Mouse (Mus musculus) stomach, postnatal 0 days (tissue): ENCODE data around the gene Fgfr2. TPM values are rescaled to one million over a fixed set of nuclear protein-coding genes. Genes with fewer than 3 reads are reported as not detected.

Source experiments
- ATAC-seq: fragments of 200-750 bp; cut with Nextera tagmentation; 2 replicates; pipeline ENCODE4 v1.8.0; 2017; ENCODE audit not compliant: low FRiP score, low TSS enrichment
- DNase-seq: peaks from one replicate; pipeline ENCODE4 v3.0.0-alpha.2; 2016; ENCODE audit warnings: low spot score
- H3K27ac ChIP-seq: fragments of 300-500 bp; sonication (generic); replicated peaks from 2 replicates; pipeline ENCODE4 v1.5.1; 2014; ENCODE audit warnings: mild to moderate bottlenecking, control low read depth
- H3K27me3 ChIP-seq: fragments of 300-500 bp; sonication (generic); 2 replicates; pipeline ENCODE4 v1.6.1; 2014; ENCODE audit warnings: low read length; ENCODE audit not compliant: control insufficient read depth, insufficient read depth
- H3K36me3 ChIP-seq: fragments of 300-500 bp; sonication (generic); 2 replicates; pipeline ENCODE4 v1.6.1; 2014; ENCODE audit warnings: low read length, mixed read lengths; ENCODE audit not compliant: control insufficient read depth, insufficient read depth
- H3K4me1 ChIP-seq: fragments of 300-500 bp; sonication (generic); replicated peaks from 2 replicates; pipeline ENCODE4 v1.6.1; 2014; ENCODE audit warnings: antibody characterized with exemption; ENCODE audit not compliant: control insufficient read depth, insufficient read depth
- H3K4me2 ChIP-seq: fragments of 300-500 bp; sonication (generic); replicated peaks from 2 replicates; pipeline ENCODE4 v1.6.1; 2014; ENCODE audit warnings: low read depth, mild to moderate bottlenecking, control low read depth, moderate library complexity
- H3K4me3 ChIP-seq: fragments of 300-500 bp; sonication (generic); 2 replicates; pipeline ENCODE4 v1.5.1; 2014; ENCODE audit warnings: low read depth, low read length, control low read depth
- H3K9ac ChIP-seq: fragments of 300-500 bp; sonication (generic); 2 replicates; pipeline ENCODE4 v1.6.1; 2014; ENCODE audit warnings: mild to moderate bottlenecking, low read length, control low read depth, mixed read lengths
- H3K9me3 ChIP-seq: fragments of 300-500 bp; sonication (generic); 2 replicates; pipeline ENCODE4 v1.6.1; 2016; ENCODE audit warnings: low read length; ENCODE audit not compliant: control insufficient read depth
- CTCF ChIP-seq: IDR thresholded peaks from 2 replicates; pipeline ENCODE4 v1.5.1; 2016; ENCODE audit warnings: antibody characterized with exemption, low read depth, mild to moderate bottlenecking, moderate library complexity
- EP300 ChIP-seq: optimal IDR thresholded peaks from 2 replicates; pipeline ENCODE3; 2016; ENCODE audit warnings: antibody characterized with exemption
- WGBS: fragments of 180-500 bp; shearing (Covaris S2); extraction: QIAGEN DNeasy Blood & Tissue Kit; methylation state at CpG from one replicate; pipeline ENCODE4 v1.1.7; 2014; 5-methylcytosine and 5-hydroxymethylcytosine counted together
- polyA plus RNA-seq: library from polyadenylated mRNA; unstranded; fragments of >200 nt; fragmentation: Nextera tagmentation; extraction: Ambion mirVana; gene quantifications from 2 replicates; pipeline ENCODE4 v1.2.1, GENCODE M21; 2015

The Fgfr2 gene
- polyA plus RNA-seq, 1 experiment from 2014 or later = 60.8 TPM

GRCm38 (mm10) chr7:132197817-132198475, 925.2 kb downstream of the Fgfr2 start:
- H3K4me2 ChIP-seq = no peak overlapping the region
- no peaks in the 10 kb centered on the region for H3K36me3 ChIP-seq
- TF ChIP-seq EP300 (no peak), CTCF (no peak)
- WGBS = 36% methylated on average over 7 of the region's 7 CpGs
- H3K9me3 ChIP-seq = no peaks in the 10 kb centered on the region
- no peak for DNase-seq
- no peaks in the 10 kb centered on the region for H3K27me3 ChIP-seq
- no peak overlapping the region for H3K4me3 ChIP-seq
- H3K27ac ChIP-seq = no peak overlapping the region
- no peak overlapping the region for H3K9ac ChIP-seq
- no peak for ATAC-seq
- no peaks in the 10 kb centered on the region for H3K4me1 ChIP-seq

GRCm38 (mm10) chr7:132196581-132196980, 926.6 kb downstream of the Fgfr2 start:
- Histone ChIP-seq H3K36me3 (no peaks in the 10 kb centered on the region), H3K27ac (no peak overlapping the region), H3K4me1 (no peaks in the 10 kb centered on the region), H3K4me3 (no peak overlapping the region), H3K9me3 (no peaks in the 10 kb centered on the region), H3K27me3 (no peaks in the 10 kb centered on the region), H3K4me2 (no peak overlapping the region), H3K9ac (no peak overlapping the region)
- TF ChIP-seq EP300 (no peak), CTCF (no peak)
- WGBS = 95% methylated on average over 1 of the region's 1 CpGs
- DNase-seq = no peak
- no peak for ATAC-seq

GRCm38 (mm10) chr7:132193606-132194005, 929.5 kb downstream of the Fgfr2 start:
- no peaks in the 10 kb centered on the region for H3K36me3 ChIP-seq
- no peaks in the 10 kb centered on the region for H3K27me3 ChIP-seq
- no peaks in the 10 kb centered on the region for H3K9me3 ChIP-seq
- no peak overlapping the region for H3K4me2 ChIP-seq
- no peak overlapping the region for H3K9ac ChIP-seq
- WGBS = 75% methylated on average over 2 of the region's 2 CpGs
- H3K27ac ChIP-seq = no peak overlapping the region
- no peak overlapping the region for H3K4me3 ChIP-seq
- no peak for DNase-seq
- H3K4me1 ChIP-seq = no peaks in the 10 kb centered on the region
- TF ChIP-seq CTCF (no peak), EP300 (no peak)
- no peak for ATAC-seq

GRCm38 (mm10) chr7:132187456-132187855, 935.7 kb downstream of the Fgfr2 start:
- DNase-seq = no peak
- WGBS = 53% methylated on average over 3 of the region's 3 CpGs
- Histone ChIP-seq H3K4me2 (no peak overlapping the region), H3K4me1 (no peaks in the 10 kb centered on the region), H3K36me3 (no peaks in the 10 kb centered on the region), H3K9ac (no peak overlapping the region), H3K9me3 (no peaks in the 10 kb centered on the region), H3K27me3 (no peaks in the 10 kb centered on the region), H3K27ac (no peak overlapping the region), H3K4me3 (no peak overlapping the region)
- no peak for ATAC-seq
- no peak for TF ChIP-seq EP300
- no peak for TF ChIP-seq CTCF

GRCm38 (mm10) chr7:132183892-132184404, 939.2 kb downstream of the Fgfr2 start:
- no peak for DNase-seq
- H3K4me2 ChIP-seq = no peak overlapping the region
- H3K27me3 ChIP-seq = no peaks in the 10 kb centered on the region

GRCm38 (mm10) chr7:132181586-132182198, 941.5 kb downstream of the Fgfr2 start:
- H3K4me1 ChIP-seq = no peaks in the 10 kb centered on the region
- no peaks in the 10 kb centered on the region for H3K9me3 ChIP-seq
- no peak overlapping the region for H3K9ac ChIP-seq
- no peak for TF ChIP-seq CTCF
- TF ChIP-seq EP300 = no peak
- H3K27me3 ChIP-seq = no peaks in the 10 kb centered on the region
- DNase-seq (no peak), ATAC-seq (no peak)
- WGBS = 77% methylated on average over 4 of the region's 4 CpGs
- H3K36me3 ChIP-seq = no peaks in the 10 kb centered on the region
- no peak overlapping the region for H3K4me2 ChIP-seq
- H3K27ac ChIP-seq = no peak overlapping the region
- no peak overlapping the region for H3K4me3 ChIP-seq

More at GRCm38 (mm10) chr7:132183892-132184404, 939.2 kb downstream of the Fgfr2 start:
- no peaks in the 10 kb centered on the region for H3K36me3 ChIP-seq
- no peaks in the 10 kb centered on the region for H3K9me3 ChIP-seq
- H3K4me3 ChIP-seq = no peak overlapping the region
- no peak overlapping the region for H3K9ac ChIP-seq
- no peak overlapping the region for H3K27ac ChIP-seq
- 62% methylated on average over 5 of the region's 5 CpGs for WGBS
- ATAC-seq = no peak
- TF ChIP-seq EP300 = no peak
- TF ChIP-seq CTCF = no peak
- no peaks in the 10 kb centered on the region for H3K4me1 ChIP-seq
